Mouse (Mus musculus): ENCODE data around the gene Wfdc12.

DNA sequence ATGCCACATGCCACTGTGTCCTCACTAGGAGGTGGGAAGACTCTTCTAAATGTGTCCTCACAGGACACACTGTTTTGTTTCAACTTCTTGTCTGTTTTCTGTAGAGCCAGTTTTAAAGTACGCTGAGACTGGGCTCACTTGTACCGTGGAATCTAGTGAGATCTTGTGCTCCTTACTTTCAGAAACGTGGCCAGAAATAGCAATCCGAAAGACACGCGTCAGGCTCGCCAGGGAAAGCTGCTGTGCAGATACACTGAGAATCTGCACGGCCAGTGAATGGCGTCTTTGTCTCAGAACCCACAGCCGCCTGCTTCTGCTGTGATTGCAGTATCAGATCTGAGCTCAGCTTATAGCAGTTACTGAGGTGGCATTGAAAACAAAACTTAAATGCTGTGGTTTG is 48.4 kb downstream of the Wfdc12 start:
- TF ChIP-seq CTCF (IDR thresholded peaks at IDR 0.05): no peak
- no peak for TF ChIP-seq EP300 (IDR thresholded peaks at IDR 0.05)
